Mouse (Mus musculus) hindbrain, embryonic 14.5 days (tissue): Measurements from ENCODE around the gene Abcg1. TPM values are rescaled to one million over a fixed set of nuclear protein-coding genes. Genes with fewer than 3 reads are reported as not detected.

Experiments used
- ATAC-seq: fragments of 200-750 bp; cut with Nextera tagmentation; 2 replicates; pipeline ENCODE4 v1.8.0; 2017; ENCODE audit warnings: moderate number of reproducible peaks, mild to moderate bottlenecking, moderate TSS enrichment, moderate library complexity; ENCODE audit not compliant: low FRiP score
- DNase-seq: peaks from one replicate; pipeline ENCODE4 v3.0.0-alpha.2; 2015; ENCODE audit warnings: low spot score
- H3K27ac ChIP-seq: fragments of 300-500 bp; sonication (generic); 2 replicates; pipeline ENCODE4 v1.5.1; 2014; ENCODE audit warnings: mild to moderate bottlenecking, moderate library complexity
- H3K27me3 ChIP-seq: fragments of 300-500 bp; sonication (generic); 2 replicates; pipeline ENCODE4 v1.6.1; 2014; ENCODE audit warnings: mild to moderate bottlenecking, low read length, mixed read lengths; ENCODE audit not compliant: control insufficient read depth, insufficient read depth
- H3K36me3 ChIP-seq: fragments of 300-500 bp; sonication (generic); replicated peaks from 2 replicates; pipeline ENCODE4 v1.6.1; 2014; ENCODE audit not compliant: control insufficient read depth, insufficient read depth
- H3K4me1 ChIP-seq: fragments of 300-500 bp; sonication (generic); replicated peaks from 2 replicates; pipeline ENCODE4 v1.6.1; 2014; ENCODE audit warnings: antibody characterized with exemption, low read length, mixed read lengths; ENCODE audit not compliant: control insufficient read depth, insufficient read depth
- H3K4me2 ChIP-seq: fragments of 300-500 bp; sonication (generic); replicated peaks from 2 replicates; pipeline ENCODE4 v1.6.1; 2014; ENCODE audit warnings: mild to moderate bottlenecking, moderate library complexity
- H3K4me3 ChIP-seq: fragments of 300-500 bp; sonication (generic); replicated peaks from 2 replicates; pipeline ENCODE4 v1.5.1; 2014; ENCODE audit warnings: mild to moderate bottlenecking, low read length
- H3K9ac ChIP-seq: fragments of 300-500 bp; sonication (generic); 2 replicates; pipeline ENCODE4 v1.6.1; 2014
- H3K9me3 ChIP-seq: fragments of 300-500 bp; sonication (generic); 2 replicates; pipeline ENCODE4 v1.6.1; 2016; ENCODE audit warnings: low read length; ENCODE audit not compliant: control insufficient read depth
- WGBS: fragments of 180-500 bp; shearing (Covaris S2); extraction: QIAGEN DNeasy Blood & Tissue Kit; methylation state at CpG from one replicate; pipeline ENCODE4 v1.1.7; 2014; 5-methylcytosine and 5-hydroxymethylcytosine counted together
- polyA plus RNA-seq: library from polyadenylated mRNA; unstranded; fragments of >200 nt; fragmentation: Nextera tagmentation; extraction: Ambion mirVana; gene quantifications from 2 replicates; pipeline ENCODE4 v1.2.1, GENCODE M21; 2014

The Abcg1 gene
- polyA plus RNA-seq, 1 experiment from 2014 or later = 21.1 TPM

DNA sequence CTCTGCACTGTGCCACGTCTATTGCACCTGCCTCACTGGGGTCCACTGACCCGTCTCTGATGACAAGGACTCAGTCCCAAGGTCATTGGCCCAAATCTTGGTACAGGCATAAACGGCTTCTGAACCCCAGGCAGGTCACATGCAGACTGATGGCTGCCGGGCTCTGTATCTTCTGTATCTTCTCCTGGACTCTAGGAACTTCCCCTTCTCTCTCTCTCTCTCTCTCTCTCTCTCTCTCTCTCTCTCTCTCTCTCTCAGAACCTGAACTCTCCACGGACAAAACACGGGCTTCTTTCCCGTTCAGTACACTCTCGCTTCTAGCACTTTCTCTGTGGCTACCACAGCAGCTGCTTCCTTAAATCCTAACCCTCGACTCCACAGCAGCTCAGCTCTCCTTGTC, 88.5 kb downstream of the Abcg1 start:
- ATAC-seq (no peak), DNase-seq (no peak)
- Histone ChIP-seq H3K27me3 (no peaks in the 10 kb centered on the region), H3K27ac (no peak overlapping the region), H3K9me3 (0 out of 2 replicates have a peak, but pooled peaks cover 5% of the 10 kb centered on the region), H3K4me1 (no peaks in the 10 kb centered on the region), H3K4me2 (no peak overlapping the region), H3K36me3 (no peaks in the 10 kb centered on the region), H3K9ac (no peak overlapping the region), H3K4me3 (no peak overlapping the region)
- WGBS = 89% methylated on average over 9 of the region's 9 CpGs

DNA sequence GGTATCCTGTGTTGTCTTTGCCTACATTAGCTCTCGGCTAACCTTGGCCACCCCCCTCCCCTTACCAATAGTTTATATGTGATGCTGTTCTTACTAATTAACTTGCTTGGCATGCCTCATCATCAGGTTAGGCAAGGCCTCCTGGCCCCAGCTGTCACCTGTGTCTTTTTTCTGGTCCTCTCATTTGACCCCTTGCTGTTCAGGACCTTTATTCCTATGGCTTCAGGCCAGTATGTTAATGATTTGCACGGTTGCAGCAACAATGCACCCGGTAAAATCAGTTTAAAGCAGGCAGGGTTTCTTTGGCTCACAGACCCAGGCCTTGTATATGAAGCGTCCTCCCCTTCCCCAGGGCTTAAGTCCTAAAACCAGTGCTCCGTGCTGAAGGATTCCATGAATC, 95.0 kb downstream of the Abcg1 start:
- ATAC-seq (no peak), DNase-seq (no peak)
- Histone ChIP-seq H3K4me2 (no peak overlapping the region), H3K4me1 (no peaks in the 10 kb centered on the region), H3K9me3 (0 out of 2 replicates have a peak, but pooled peaks cover 5% of the 10 kb centered on the region), H3K4me3 (no peak overlapping the region), H3K27me3 (no peaks in the 10 kb centered on the region), H3K27ac (no peak overlapping the region), H3K36me3 (no peaks in the 10 kb centered on the region), H3K9ac (no peak overlapping the region)
- 38% methylated on average over 5 of the region's 5 CpGs for WGBS

DNA sequence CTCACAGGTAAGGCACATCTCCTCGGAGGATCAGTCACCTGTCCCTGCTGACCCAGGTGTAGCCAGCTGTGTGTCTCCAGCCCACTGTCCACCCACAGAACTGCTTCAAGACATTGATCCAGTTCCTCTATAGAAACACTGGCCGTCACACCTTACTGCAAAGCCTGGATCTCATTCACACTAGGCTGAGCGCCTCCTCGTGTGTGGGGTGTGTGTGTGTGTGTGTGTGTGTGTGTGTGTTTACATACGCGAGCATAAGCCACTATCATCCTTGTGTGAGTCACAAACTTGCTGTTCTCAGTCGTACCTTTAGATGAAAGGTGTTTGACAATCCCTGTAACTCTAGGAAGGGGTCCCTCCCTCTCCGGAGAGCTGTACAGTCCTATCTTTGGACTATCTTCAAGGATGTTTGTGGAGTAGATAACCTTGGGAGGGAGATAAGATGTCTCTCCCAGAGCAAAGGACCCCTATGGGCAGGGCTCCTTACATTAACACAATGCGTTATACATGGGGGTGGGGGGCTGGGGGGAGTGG, 95.6 kb downstream of the Abcg1 start:
- no peaks in the 10 kb centered on the region for H3K36me3 ChIP-seq
- 89% methylated on average over 9 of the region's 9 CpGs for WGBS
- no peak overlapping the region for H3K4me2 ChIP-seq
- DNase-seq (no peak), ATAC-seq (no peak)
- no peak overlapping the region for H3K27ac ChIP-seq
- no peaks in the 10 kb centered on the region for H3K27me3 ChIP-seq
- H3K4me1 ChIP-seq = no peaks in the 10 kb centered on the region
- no peak overlapping the region for H3K4me3 ChIP-seq
- H3K9ac ChIP-seq = no peak overlapping the region
- 0 out of 2 replicates have a peak, but pooled peaks cover 5% of the 10 kb centered on the region for H3K9me3 ChIP-seq

DNA sequence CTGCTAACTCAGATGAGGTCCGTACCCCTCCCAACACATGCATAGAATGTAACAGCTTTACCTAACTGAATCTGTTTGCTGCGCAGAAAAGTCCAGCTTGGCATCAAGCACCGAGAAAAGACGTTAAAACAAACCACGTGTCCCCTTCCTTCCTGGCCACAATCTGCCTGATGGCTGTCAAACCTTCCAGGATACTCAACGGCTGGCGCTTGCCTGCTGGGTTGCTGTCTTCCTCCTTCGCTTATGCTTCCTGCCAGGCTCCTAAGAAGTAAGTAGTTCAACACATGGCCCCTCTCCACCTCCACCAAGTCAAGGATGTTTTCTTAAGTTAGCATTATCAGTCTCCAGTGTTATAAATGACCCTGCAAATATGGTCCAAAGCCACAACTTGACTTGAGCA, 96.3 kb downstream of the Abcg1 start:
- no peaks in the 10 kb centered on the region for H3K36me3 ChIP-seq
- no peak overlapping the region for H3K27ac ChIP-seq
- H3K4me3 ChIP-seq = no peak overlapping the region
- ATAC-seq (no peak), DNase-seq (no peak)
- WGBS = 86% methylated on average over 8 of the region's 8 CpGs
- no peak overlapping the region for H3K4me2 ChIP-seq
- H3K9me3 ChIP-seq = 0 out of 2 replicates have a peak, but pooled peaks cover 4% of the 10 kb centered on the region
- no peaks in the 10 kb centered on the region for H3K27me3 ChIP-seq
- no peak overlapping the region for H3K9ac ChIP-seq
- no peaks in the 10 kb centered on the region for H3K4me1 ChIP-seq

DNA sequence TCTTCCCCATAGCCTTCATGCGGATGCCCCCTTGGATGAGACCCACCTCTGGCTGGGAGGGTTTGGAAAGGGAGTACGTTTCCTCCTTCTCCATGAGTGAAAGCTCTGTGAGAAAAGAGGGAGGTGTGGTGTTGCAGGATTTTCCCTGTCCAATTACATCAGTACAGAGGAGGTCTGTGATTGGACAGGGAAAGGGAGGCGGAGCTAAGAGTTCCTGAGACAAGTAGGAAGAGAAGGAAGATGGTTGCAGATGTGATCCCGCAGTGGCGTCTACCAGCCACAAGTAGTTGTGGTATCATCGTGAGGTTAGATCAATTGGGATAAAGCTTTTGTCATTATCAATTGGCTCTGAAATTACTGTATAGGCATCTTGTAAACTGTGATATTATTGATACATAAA, 100.4 kb downstream of the Abcg1 start:
- no peak for ATAC-seq
- no peak overlapping the region for H3K27ac ChIP-seq
- H3K4me1 ChIP-seq = no peaks in the 10 kb centered on the region
- no peak overlapping the region for H3K9ac ChIP-seq
- H3K4me2 ChIP-seq = no peak overlapping the region
- H3K27me3 ChIP-seq = no peaks in the 10 kb centered on the region
- 81% methylated on average over 6 of the region's 6 CpGs for WGBS
- no peaks in the 10 kb centered on the region for H3K36me3 ChIP-seq
- H3K4me3 ChIP-seq = no peak overlapping the region
- H3K9me3 ChIP-seq = no peaks in the 10 kb centered on the region
- DNase-seq = no peak

DNA sequence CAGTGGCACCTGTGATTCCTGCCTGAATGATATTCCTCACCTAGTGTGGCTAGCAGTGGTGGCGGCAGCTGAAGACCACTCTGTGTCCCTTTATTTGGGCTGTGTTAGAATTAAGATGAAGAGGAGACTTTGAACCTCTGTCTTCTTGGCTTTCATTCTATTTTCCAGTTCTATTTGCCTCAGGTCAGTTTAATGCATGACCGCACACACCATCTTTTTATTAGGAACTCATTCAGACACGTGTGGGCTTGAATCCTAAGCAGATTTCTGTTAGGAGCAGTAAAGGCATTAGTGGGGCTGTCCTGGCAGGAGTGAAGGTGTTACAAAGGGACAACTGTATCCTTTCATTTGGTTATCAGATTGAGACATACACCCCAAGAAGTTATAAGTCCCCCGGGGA, 102.8 kb downstream of the Abcg1 start:
- DNase-seq = no peak
- H3K4me1 ChIP-seq = no peaks in the 10 kb centered on the region
- H3K4me2 ChIP-seq = no peak overlapping the region
- 60% methylated on average over 4 of the region's 4 CpGs for WGBS
- no peaks in the 10 kb centered on the region for H3K9me3 ChIP-seq
- H3K4me3 ChIP-seq = no peak overlapping the region
- H3K27me3 ChIP-seq = no peaks in the 10 kb centered on the region
- H3K9ac ChIP-seq = no peak overlapping the region
- no peak overlapping the region for H3K27ac ChIP-seq
- ATAC-seq = no peak
- no peaks in the 10 kb centered on the region for H3K36me3 ChIP-seq

DNA sequence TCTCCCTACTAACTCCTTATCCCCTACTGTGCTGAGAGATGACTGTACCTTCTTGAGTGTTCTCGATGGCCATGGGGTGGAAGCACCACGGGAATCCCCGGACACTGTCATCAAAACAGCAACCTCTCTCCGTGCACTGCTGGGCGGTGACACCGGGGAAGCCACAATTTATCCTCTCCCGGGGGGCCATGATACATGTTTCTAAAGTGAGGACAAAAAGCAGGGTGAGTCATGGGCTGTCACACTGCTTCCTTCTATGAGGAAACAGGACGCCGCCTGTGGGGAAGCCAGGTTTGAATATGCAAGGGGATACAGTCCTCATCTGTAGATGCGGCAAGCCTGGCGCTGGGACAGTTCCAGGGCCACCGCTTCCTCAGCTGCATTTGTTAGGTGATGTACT, 105.1 kb downstream of the Abcg1 start:
- DNase-seq (no peak), ATAC-seq (no peak)
- no peaks in the 10 kb centered on the region for H3K4me1 ChIP-seq
- H3K4me3 ChIP-seq = no peak overlapping the region
- 87% methylated on average over 12 of the region's 12 CpGs for WGBS
- no peak overlapping the region for H3K9ac ChIP-seq
- no peak overlapping the region for H3K27ac ChIP-seq
- H3K27me3 ChIP-seq = no peaks in the 10 kb centered on the region
- no peaks in the 10 kb centered on the region for H3K36me3 ChIP-seq
- no peaks in the 10 kb centered on the region for H3K9me3 ChIP-seq
- H3K4me2 ChIP-seq = no peak overlapping the region

DNA sequence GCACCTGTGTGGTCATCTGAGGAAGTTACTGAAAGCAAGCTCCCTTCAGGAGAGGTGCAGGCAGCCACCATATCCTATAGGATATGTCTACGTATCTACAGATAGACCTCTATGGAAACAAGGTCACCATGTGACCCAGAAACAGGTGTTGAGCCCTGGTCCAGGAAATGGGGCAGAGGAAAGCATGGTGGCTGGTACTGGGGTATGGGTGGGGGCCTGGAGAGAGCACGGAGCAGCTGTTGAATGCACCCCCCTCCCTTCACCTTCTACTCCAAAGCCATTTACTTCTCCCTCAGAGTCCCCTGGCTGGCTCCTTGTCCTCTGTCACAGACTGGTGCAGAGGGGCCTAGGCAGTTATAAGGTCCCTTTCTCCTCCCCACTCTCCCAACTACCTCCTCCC, 106.3 kb downstream of the Abcg1 start:
- H3K4me3 ChIP-seq = no peak overlapping the region
- H3K36me3 ChIP-seq = no peaks in the 10 kb centered on the region
- no peak overlapping the region for H3K9ac ChIP-seq
- ATAC-seq (no peak), DNase-seq (no peak)
- H3K27me3 ChIP-seq = no peaks in the 10 kb centered on the region
- no peak overlapping the region for H3K27ac ChIP-seq
- no peak overlapping the region for H3K4me2 ChIP-seq
- WGBS = 96% methylated on average over 2 of the region's 2 CpGs
- no peaks in the 10 kb centered on the region for H3K4me1 ChIP-seq
- no peaks in the 10 kb centered on the region for H3K9me3 ChIP-seq

DNA sequence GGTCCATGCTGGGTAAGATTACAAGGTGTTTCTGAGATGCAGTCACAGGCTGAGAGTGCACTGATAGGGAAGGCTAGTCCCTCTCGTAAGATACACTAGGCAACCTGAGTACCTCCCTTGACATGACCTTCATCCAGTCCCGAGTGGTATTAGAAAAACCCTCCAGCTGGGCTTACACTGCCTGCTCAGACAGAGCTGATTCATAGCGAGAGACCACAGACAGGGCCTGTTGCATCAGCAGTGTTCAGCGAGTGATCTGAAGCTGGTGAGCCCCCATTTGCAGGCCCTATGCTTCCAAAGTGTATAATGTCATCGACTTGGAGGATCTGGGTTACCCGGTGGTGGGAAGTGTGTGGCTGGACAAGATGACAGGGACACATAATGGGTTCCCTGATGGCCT, 107.7 kb downstream of the Abcg1 start, which contains the start of gene Tff1:
TSS of gene Tff1 (minus strand) at position 151 of the 400 bp plus-strand sequence.
- H3K9ac ChIP-seq = no peak within 1 kb of the TSS
- no peaks in the 10 kb centered on the region for H3K9me3 ChIP-seq
- H3K36me3 ChIP-seq = no peaks in the 10 kb centered on the region
- no peak within 1 kb of the TSS for H3K4me2 ChIP-seq
- no peak for DNase-seq
- H3K27ac ChIP-seq = no peak within 1 kb of the TSS
- 92% methylated on average over 6 of the region's 6 CpGs for WGBS
- H3K27me3 ChIP-seq = no peaks in the 10 kb centered on the region
- H3K4me3 ChIP-seq = no peak within 1 kb of the TSS
- no peaks in the 10 kb centered on the region for H3K4me1 ChIP-seq
- no peak for ATAC-seq
